Mouse (Mus musculus) adrenal gland, postnatal 25 days (tissue): ENCODE measurements around the gene Serpinc1. TPM values are rescaled to one million over a fixed set of nuclear protein-coding genes. Genes with fewer than 3 reads are reported as not detected.

Experiments
- total RNA-seq: library from RNA; stranded (reverse); gene quantifications from 2 replicates; pipeline ENCODE4 v1.2.3, GENCODE M21; 2021

The Serpinc1 gene
- total RNA-seq, 1 experiment from 2014 or later, result 1.2 TPM

Other genes with a start within 250 kb of the Serpinc1 start
- gene Rabgap1l, start 185.4 kb upstream of the Serpinc1 start, total RNA-seq, result 26.0 and 30.0 TPM in 2 replicates
- 46.7 and 50.2 TPM in 2 replicates for gene Rc3h1, start 72.2 kb upstream of the Serpinc1 start, total RNA-seq
- 13.8 and 27.0 TPM in 2 replicates for gene Zbtb37, start 56.3 kb downstream of the Serpinc1 start, total RNA-seq
- gene Dars2, start 92.1 kb downstream of the Serpinc1 start, total RNA-seq, result 33.6 and 35.1 TPM in 2 replicates
- 4.3 and 5.2 TPM in 2 replicates for gene Cenpl, start 92.1 kb downstream of the Serpinc1 start, total RNA-seq
- 19.3 and 22.0 TPM in 2 replicates for gene Klhl20, start 152.9 kb downstream of the Serpinc1 start, total RNA-seq
- gene Ankrd45, start 164.1 kb downstream of the Serpinc1 start, total RNA-seq, result 4.9 and 5.2 TPM in 2 replicates
- not detected in 2 replicates for gene Tex50, start 180.7 kb downstream of the Serpinc1 start, total RNA-seq